Mouse (Mus musculus): Measurements from ENCODE around the gene Atg10.

DNA sequence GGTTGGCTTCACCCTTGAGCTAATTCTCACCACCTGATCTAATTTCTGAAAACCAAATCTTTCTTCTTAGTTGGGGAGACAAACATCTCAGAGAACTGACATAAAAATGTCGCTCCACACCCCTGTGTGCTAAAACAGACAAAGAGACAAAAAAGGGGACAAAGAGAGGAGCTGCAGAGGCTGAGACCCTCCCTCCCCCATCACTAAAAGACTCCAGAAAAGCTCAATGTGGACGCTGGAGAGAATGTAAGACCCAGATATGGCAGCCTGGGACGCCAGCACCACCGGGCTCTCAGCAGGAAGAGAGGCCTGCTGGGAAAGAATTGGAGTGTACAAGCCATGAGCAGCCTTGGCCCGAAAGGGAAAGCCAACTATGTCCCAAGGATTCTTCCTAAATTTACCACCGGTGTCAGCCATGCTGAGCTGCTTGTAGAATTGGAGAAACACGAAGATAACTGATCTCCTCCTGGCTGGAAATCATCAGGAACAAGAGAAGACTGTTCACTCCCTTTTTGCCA, 310.0 kb downstream of the Atg10 start:
- no peak for TF ChIP-seq EP300 (IDR thresholded peaks at IDR 0.05; ENCODE audit: low read depth in 1 of 2, low read length in 2 of 2)
- TF ChIP-seq POLR2A (IDR thresholded peaks at IDR 0.05; ENCODE audit: control insufficient read depth in 1 of 2, insufficient read depth in 1 of 2, low read depth in 1 of 2, low read length in 2 of 2, poor library complexity in 1 of 2) = no peak
- TF ChIP-seq MAZ (IDR thresholded peaks at IDR 0.05; ENCODE audit: low read depth, low read length) = no peak
- no peak for TF ChIP-seq USF1 (IDR thresholded peaks at IDR 0.05; ENCODE audit: low read depth, low read length)
- TF ChIP-seq JUND (IDR thresholded peaks at IDR 0.05; ENCODE audit: low read depth, low read length) = no peak
- no peak for TF ChIP-seq GABPA (IDR thresholded peaks at IDR 0.05; ENCODE audit: low read depth, low read length)
- TF ChIP-seq RAD21 (IDR thresholded peaks at IDR 0.05; ENCODE audit: low read depth, low read length) = no peak
- no peak for TF ChIP-seq POLR2AphosphoS2 (IDR thresholded peaks at IDR 0.05; ENCODE audit: low read length)
- TF ChIP-seq CTCF (IDR thresholded peaks at IDR 0.05 in 2 of 3, conservative IDR thresholded peaks at IDR 0.05 in 1 of 3; ENCODE audit: control insufficient read depth in 1 of 3, insufficient read depth in 1 of 3, low read depth in 2 of 3, low read length in 3 of 3, poor library complexity in 1 of 3, severe bottlenecking in 1 of 3) = no peak
- no peak for TF ChIP-seq TAL1 (IDR thresholded peaks at IDR 0.05; ENCODE audit: low read length)
- TF ChIP-seq SMC3 (IDR thresholded peaks at IDR 0.05; ENCODE audit: low read depth, low read length) = no peak
- TF ChIP-seq NRF1 (IDR thresholded peaks at IDR 0.05; ENCODE audit: insufficient read depth, low read depth, low read length, poor library complexity, severe bottlenecking) = no peak
- TF ChIP-seq MYC (IDR thresholded peaks at IDR 0.05; ENCODE audit: low read depth, low read length) = no peak
- no peak for TF ChIP-seq HCFC1 (IDR thresholded peaks at IDR 0.05; ENCODE audit: low read depth, low read length)

All from MEL (cell line).